Mouse (Mus musculus): ENCODE data around the gene Tssc4.

Gene Tssc4

GRCm38 (mm10) chr7:143110803-143111202 is 41.8 kb downstream of the Tssc4 start:
- no peak for DNase-seq (ENCODE audit: low spot score)

GRCm38 (mm10) chr7:143111719-143112118 is 42.7 kb downstream of the Tssc4 start:
- no peak for DNase-seq (ENCODE audit: low spot score)

- no peak for DNase-seq (ENCODE audit: low spot score)
These were observed 43.3 kb downstream of the Tssc4 start for GRCm38 (mm10) chr7:143112395-143112794.

GRCm38 (mm10) chr7:143114773-143115172 is 45.7 kb downstream of the Tssc4 start:
- no peak for DNase-seq (ENCODE audit: low spot score)

GRCm38 (mm10) chr7:143116521-143116920 is 47.5 kb downstream of the Tssc4 start:
- no peak for DNase-seq (ENCODE audit: low spot score)

- DNase-seq (ENCODE audit: low spot score): no peak
These were observed 50.4 kb downstream of the Tssc4 start for GRCm38 (mm10) chr7:143119407-143119806.

GRCm38 (mm10) chr7:143119826-143120225 is 50.8 kb downstream of the Tssc4 start:
- no peak for DNase-seq (ENCODE audit: low spot score)

All from layer of hippocampus, adult 11-12 months (tissue).